Mouse (Mus musculus) limb, embryonic 10.5 days (tissue): ENCODE measurements around the gene Nutm1. TPM values are rescaled to one million over a fixed set of nuclear protein-coding genes. Genes with fewer than 3 reads are reported as not detected.

Experiments
- DNase-seq: peaks from one replicate; pipeline ENCODE4 v3.0.0-alpha.2; 2017; ENCODE audit warnings: low spot score
- H3K27ac ChIP-seq: fragments of 300-500 bp; sonication (generic); 2 replicates; pipeline ENCODE4 v1.5.1; 2016; ENCODE audit warnings: mild to moderate bottlenecking
- H3K27me3 ChIP-seq: fragments of 300-500 bp; sonication (generic); 2 replicates; pipeline ENCODE4 v1.6.1; 2016; ENCODE audit warnings: low read depth, mild to moderate bottlenecking; ENCODE audit not compliant: poor library complexity, severe bottlenecking
- H3K36me3 ChIP-seq: fragments of 300-500 bp; sonication (generic); 2 replicates; pipeline ENCODE4 v1.6.1; 2016; ENCODE audit warnings: mild to moderate bottlenecking, moderate library complexity
- H3K4me1 ChIP-seq: fragments of 300-500 bp; sonication (generic); 2 replicates; pipeline ENCODE4 v1.6.1; 2016
- H3K4me3 ChIP-seq: fragments of 300-500 bp; sonication (generic); 2 replicates; pipeline ENCODE4 v1.5.1; 2016; ENCODE audit warnings: mild to moderate bottlenecking, moderate library complexity
- H3K9me3 ChIP-seq: fragments of 300-500 bp; sonication (generic); replicated peaks from 2 replicates; pipeline ENCODE4 v1.6.1; 2016; ENCODE audit warnings: mild to moderate bottlenecking
- WGBS: fragments of 180-500 bp; shearing (Covaris S2); methylation state at CpG from one replicate; pipeline ENCODE4 v1.1.7; 2016; 5-methylcytosine and 5-hydroxymethylcytosine counted together
- polyA plus RNA-seq: library from polyadenylated mRNA; unstranded; fragments of >200 nt; fragmentation: Nextera tagmentation; extraction: Ambion mirVana; gene quantifications from 2 replicates; pipeline ENCODE4 v1.2.1, GENCODE M21; 2016

Gene Nutm1
- polyA plus RNA-seq, 1 experiment from 2014 or later, result 0.04 TPM

DNA sequence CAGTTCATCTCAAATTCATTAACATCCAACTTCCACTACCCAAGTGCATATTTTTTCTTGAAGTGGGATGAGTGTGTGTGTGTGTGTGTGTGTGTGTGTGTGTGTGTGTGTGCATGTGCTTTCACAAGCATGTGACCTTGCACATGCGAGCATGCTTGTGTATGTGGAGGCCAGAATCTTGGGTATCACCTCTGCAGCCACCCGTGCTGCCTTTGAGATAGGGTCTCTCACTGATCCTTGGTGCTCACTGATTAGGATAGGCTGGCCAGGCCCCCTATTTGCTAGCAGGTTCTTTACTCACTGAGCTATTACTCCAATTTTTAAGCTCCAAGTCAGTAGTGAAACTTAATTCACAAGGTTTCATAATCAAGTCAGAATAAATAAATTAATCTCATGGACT, 13.8 kb upstream of the Nutm1 start:
- WGBS, result 86% methylated on average over 2 of the region's 2 CpGs
- H3K36me3 ChIP-seq, result no peaks in the 10 kb centered on the region
- H3K9me3 ChIP-seq, result no peaks in the 10 kb centered on the region
- H3K27ac ChIP-seq, result no peak overlapping the region
- no peaks in the 10 kb centered on the region for H3K4me1 ChIP-seq
- DNase-seq, result no peak
- no peak overlapping the region for H3K4me3 ChIP-seq
- H3K27me3 ChIP-seq, result no peaks in the 10 kb centered on the region

DNA sequence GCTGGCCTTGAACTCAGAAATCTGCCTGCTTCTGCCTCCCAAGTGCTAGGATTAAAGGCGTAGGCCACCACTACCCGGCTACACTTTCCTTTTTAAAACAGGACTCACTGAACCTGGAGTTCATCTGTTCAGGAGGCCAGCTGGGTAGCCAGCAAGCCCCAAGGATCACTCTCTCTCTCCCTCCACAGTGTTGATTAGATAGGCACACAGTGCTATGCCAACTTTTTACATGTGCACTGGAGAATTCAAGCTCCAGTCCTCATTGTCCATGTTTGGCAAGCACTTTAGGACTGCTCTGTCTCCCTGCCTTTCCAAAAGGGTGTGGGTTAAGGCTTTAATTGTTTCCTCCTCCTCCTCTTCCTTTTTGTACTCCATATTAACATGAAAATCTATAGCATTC, 10.9 kb upstream of the Nutm1 start:
- Histone ChIP-seq H3K36me3 (no peaks in the 10 kb centered on the region), H3K4me1 (peaks cover 20% of the 10 kb centered on the region), H3K4me3 (no peak overlapping the region), H3K9me3 (no peaks in the 10 kb centered on the region), H3K27me3 (no peaks in the 10 kb centered on the region), H3K27ac (no peak overlapping the region)
- DNase-seq, result no peak
- WGBS, result 90% methylated on average over 2 of the region's 2 CpGs

DNA sequence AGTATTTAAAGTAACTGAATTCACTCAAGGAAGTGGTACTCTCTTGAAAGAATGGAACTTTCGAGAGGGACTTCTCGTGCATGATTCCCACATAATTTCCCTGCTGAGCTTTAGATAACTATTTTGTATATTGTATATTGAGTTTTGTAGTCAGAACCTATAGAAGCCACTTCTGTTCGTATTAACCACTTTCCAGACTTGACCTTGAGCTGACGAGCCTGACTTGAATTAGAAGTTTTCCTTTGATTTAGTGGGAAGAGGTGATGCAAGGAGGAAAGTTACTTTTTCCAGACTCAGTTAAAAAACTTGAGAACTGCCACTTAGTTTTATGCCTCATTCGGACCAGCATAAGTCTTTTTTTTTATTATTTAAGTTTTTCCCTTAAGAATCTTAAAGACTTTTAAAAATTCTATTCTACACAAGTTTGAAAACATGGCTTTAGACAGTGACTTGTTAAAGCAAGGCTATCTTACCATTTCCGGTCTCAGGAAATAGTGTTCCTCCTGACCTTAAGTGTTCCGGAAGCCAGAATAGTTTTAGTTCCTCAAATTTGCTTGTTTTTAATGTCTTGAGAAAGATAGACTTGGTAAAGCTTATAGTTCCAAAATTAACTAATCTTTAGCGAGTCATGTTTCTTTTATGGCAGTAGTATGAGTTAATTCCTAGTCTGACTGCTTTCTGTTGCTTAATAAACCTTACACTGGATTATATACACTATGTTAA, 8.6 kb upstream of the Nutm1 start:
- WGBS, result 86% methylated on average over 8 of the region's 8 CpGs
- H3K4me3 ChIP-seq, result no peak overlapping the region
- no peak for DNase-seq
- H3K9me3 ChIP-seq, result no peaks in the 10 kb centered on the region
- no peak overlapping the region for H3K27ac ChIP-seq
- H3K4me1 ChIP-seq, result peaks cover 26% of the 10 kb centered on the region
- peaks cover 4% of the 10 kb centered on the region; the same call in 1 of the 2 replicates for H3K36me3 ChIP-seq
- no peaks in the 10 kb centered on the region for H3K27me3 ChIP-seq

DNA sequence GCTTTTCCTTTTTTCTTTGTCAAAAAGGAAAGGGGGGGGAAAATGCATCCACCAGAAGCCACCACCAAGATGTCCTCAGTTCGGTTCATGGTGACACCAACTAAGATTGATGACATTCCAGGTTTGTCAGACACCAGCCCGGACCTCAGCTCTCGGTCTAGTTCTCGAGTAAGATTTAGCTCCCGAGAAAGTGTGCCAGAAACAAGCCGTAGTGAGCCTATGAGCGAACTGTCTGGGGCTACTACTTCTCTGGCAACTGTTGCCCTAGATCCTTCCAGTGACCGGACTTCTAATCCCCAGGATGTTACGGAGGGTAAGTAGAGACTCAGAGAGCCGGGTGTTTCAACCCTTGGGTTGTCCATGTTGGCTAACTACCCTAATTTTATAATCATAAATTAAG, 7.7 kb upstream of the Nutm1 start:
- Histone ChIP-seq H3K36me3 (peaks cover 4% of the 10 kb centered on the region; the same call in 1 of the 2 replicates), H3K4me1 (peaks cover 27% of the 10 kb centered on the region), H3K4me3 (peak overlapping the region; percentile 72), H3K27ac (no peak overlapping the region), H3K27me3 (no peaks in the 10 kb centered on the region), H3K9me3 (no peaks in the 10 kb centered on the region)
- no peak for DNase-seq
- WGBS, result 48% methylated on average over 10 of the region's 10 CpGs

DNA sequence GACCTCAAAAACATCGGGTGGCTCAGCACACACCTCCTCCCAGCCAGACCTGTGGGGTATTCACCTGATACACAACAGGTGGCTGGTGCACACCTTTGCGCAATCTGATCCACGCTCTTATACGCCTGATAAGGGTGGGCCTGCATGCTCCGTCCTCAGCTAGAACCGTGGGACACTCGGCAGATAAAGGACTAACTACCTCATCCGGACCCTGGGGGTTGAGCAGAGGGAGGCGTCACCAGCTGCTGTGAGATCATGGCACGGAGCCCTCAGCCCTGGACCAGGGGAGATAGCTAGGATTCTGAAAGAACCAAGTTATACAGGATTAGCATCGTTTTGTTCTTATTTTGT, 7.1 kb upstream of the Nutm1 start, which contains the start of gene Gm21985:
Gene Gm21985, plus strand, starts transcription at position 73 of the 351 bp plus-strand sequence.
- peaks cover 27% of the 10 kb centered on the region for H3K4me1 ChIP-seq
- DNase-seq, result no peak
- H3K4me3 ChIP-seq, result peak within 1 kb of the TSS; percentile 72
- no peaks in the 10 kb centered on the region for H3K27me3 ChIP-seq
- WGBS, result 2% methylated on average over 11 of the region's 11 CpGs
- peaks cover 4% of the 10 kb centered on the region; the same call in 1 of the 2 replicates for H3K36me3 ChIP-seq
- peak within 1 kb of the TSS; percentile 91 for H3K27ac ChIP-seq
- H3K9me3 ChIP-seq, result no peaks in the 10 kb centered on the region

DNA sequence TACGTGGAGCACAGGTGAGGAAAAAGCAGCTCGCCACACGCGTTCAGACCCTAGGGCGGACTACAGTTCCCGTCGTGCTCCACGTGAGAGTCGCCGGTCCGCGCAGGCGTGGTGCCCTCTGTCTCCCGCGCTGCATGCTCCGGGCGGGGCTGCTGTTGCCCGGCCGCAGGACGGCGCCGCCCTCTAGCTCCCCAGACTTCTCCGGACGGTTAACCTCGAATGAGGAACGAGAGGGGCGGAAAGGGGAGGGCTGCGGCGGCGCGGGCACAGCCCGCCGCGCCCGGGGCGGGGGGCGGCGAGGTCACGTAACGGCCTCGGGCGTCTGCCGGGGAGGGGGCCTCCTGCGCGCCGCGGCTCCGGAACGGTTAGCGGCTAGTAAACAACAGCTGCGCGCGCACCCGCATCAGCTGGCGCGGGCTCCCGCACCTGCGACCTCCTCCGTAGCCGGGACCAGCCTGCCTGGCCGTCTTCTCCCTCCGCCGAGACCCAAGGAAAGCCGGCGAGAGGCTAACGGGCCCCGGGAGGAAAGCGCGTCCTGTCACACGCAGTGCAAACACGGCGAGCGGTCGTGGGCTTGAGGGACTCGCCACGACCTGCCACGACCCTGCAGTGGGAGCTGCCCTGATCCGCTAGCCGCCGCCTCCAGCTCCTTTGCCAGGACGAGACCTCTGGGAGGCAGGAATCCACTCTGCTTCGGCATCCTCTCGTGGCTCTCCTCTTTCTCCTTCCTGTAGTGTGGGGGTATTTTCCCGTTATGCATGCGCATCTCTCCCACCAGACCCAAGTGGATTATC, 6.6 kb upstream of the Nutm1 start, which contains the start of gene Slc12a6:
Gene Slc12a6, plus strand, starts transcription at position 378 of the 794 bp plus-strand sequence.
- H3K9me3 ChIP-seq, result no peaks in the 10 kb centered on the region
- H3K27me3 ChIP-seq, result no peaks in the 10 kb centered on the region
- WGBS, result under 1% methylated on average over 83 of the region's 85 CpGs
- peaks cover 4% of the 10 kb centered on the region; the same call in 1 of the 2 replicates for H3K36me3 ChIP-seq
- peaks cover 27% of the 10 kb centered on the region for H3K4me1 ChIP-seq
- DNase-seq, result peak; percentile 94
- peak within 1 kb of the TSS; percentile 72 for H3K4me3 ChIP-seq
- peak within 1 kb of the TSS; percentile 91 for H3K27ac ChIP-seq

DNA sequence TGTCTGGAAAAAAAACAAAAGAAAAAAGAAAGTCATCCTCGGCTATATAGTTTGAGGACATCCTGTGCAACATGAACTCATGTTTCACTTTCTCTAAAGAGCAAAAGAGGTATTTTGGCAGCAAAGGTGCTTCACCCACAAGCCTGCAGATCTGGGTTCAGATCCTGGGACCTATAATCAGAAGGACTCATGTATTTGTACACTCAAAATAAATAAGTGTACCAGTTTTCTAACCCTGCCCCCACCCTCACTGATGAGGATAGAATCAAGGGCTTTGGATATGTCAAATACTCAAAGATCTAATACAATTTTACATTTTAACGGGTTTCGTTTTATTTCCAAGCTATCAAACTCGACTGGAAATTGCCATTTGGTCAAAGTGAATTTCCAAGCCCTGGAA, 5.3 kb upstream of the Nutm1 start:
- DNase-seq, result no peak
- Histone ChIP-seq H3K27me3 (no peaks in the 10 kb centered on the region), H3K4me3 (no peak overlapping the region), H3K9me3 (no peaks in the 10 kb centered on the region), H3K27ac (no peak overlapping the region), H3K36me3 (peaks cover 4% of the 10 kb centered on the region; the same call in 1 of the 2 replicates), H3K4me1 (peaks cover 27% of the 10 kb centered on the region)
- WGBS, result 85% methylated on average over 4 of the region's 4 CpGs

DNA sequence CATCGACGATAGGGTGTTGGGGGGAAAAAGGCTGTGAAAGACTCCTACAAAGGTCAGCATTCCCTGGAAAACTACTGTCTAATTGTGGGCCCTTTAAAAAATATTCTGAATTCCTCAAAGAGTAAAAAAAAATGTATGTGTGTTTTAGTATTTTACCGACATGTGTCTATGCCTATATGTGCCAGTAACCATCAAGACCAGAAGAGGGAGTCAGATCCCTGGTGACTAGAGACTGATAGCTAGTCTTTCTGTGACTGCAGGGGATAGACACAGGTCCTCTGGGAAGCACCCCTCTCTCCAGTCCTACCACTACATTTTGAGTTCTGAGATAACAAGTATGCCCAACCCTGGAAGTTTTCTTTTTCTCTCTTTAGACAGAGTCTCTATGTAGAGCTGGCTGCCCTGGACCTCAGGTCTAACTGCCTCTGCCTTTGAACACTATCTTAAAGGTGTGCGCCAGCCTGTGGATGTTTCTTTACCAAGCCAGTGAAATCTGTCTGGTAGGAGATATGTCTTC, 3.7 kb upstream of the Nutm1 start:
- no peak for DNase-seq
- whole genome bisulfite sequencing, result 39% methylated on average over 4 of the region's 4 CpGs
- Histone ChIP-seq H3K27ac (peak overlapping the region; percentile 86; the same call in 1 of the 2 replicates), H3K27me3 (no peaks in the 10 kb centered on the region), H3K36me3 (peaks cover 4% of the 10 kb centered on the region; the same call in 1 of the 2 replicates), H3K9me3 (no peaks in the 10 kb centered on the region), H3K4me1 (peaks cover 27% of the 10 kb centered on the region), H3K4me3 (peak overlapping the region; percentile 70)

DNA sequence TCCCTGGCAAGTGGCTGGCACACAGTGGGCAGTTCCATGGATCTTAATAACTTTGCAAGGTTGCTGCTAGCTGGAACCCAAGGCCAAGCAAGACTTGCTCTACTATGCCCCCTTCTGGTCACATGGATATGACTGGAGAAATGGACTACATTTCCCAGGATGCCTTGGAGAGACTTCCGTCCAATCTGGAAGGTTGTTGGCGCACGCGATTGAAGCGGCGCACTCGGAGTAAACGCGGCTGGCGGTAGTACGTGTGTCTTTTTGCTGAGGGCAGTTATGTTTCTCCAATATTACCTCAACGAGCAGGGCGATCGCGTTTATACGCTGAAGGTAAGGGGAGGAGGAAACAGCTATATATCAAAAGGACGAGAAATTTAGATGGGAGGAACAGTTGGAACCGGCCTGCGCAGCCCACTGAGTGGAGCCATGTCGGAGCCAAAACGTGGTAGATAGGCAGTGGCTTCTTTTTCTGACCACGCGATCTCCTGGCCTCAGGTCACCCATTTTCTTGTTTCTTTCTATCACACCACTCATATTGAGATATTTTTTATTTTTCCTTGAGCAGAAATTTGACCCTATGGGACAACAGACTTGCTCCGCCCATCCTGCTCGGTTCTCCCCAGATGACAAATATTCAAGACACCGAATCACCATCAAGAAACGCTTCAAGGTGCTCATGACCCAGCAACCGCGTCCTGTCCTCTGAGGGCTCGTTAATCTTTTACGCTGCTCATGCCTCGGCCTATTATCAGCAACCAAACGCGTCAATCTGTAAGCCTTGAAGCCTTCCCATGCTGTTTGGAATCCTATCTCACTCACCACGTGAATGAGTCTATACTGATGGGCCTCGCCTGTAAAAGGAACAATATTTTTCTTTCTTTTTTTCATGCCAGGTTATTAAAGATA, 2.9 kb upstream of the Nutm1 start, which contains the start of gene Nop10:
Gene Nop10, plus strand, starts transcription at position 179 of the 906 bp plus-strand sequence.
- peak within 1 kb of the TSS; percentile 70 for H3K4me3 ChIP-seq
- H3K36me3 ChIP-seq, result peaks cover 4% of the 10 kb centered on the region; the same call in 1 of the 2 replicates
- H3K4me1 ChIP-seq, result peaks cover 22% of the 10 kb centered on the region
- under 1% methylated on average over 36 of the region's 36 CpGs for WGBS
- no peaks in the 10 kb centered on the region for H3K27me3 ChIP-seq
- H3K27ac ChIP-seq, result peak within 1 kb of the TSS; percentile 86
- peak; percentile 82 for DNase-seq
- H3K9me3 ChIP-seq, result no peaks in the 10 kb centered on the region

DNA sequence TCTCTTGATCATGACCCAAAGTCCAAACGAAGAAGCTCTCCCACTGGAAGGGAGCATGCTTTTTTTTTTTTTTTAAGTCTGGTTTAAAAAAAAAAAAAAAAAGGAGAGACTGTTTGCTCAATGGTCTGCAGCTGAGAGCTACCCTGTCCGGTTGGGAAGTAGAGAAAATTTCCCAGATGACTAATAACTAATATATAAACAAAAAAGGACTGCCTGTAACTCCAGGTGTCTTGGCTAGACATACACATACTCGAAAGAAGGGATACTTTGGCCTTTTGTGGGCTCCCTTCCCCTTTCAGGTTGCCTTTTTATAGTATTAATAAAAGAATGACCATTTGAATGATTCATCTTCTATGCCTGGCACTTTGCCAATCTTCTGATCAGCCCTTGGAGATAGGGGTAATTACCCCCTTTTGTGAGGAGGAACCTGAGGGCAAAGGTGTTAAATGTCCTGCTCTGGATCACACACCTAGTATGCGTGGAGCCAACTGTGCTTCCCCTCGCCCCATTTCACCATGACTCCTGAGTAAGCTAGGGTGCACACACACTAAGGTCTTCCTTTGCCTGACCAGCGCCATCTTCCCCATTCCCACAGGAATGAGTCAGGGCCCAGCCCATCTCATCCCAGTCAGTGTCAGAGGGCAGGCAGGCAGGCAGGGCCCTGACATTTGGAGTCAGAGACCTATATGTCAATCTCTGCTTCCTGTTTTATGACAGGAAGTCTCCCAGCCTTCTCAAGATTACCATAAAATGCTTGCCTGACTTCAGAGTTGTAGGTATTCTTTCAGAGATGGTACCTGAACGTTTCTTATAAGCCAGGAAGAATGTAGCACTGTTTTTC, 4.2 kb downstream of the Nutm1 start:
- Histone ChIP-seq H3K4me1 (peaks cover 3% of the 10 kb centered on the region; the same call in 1 of the 2 replicates), H3K27me3 (no peaks in the 10 kb centered on the region), H3K36me3 (no peaks in the 10 kb centered on the region), H3K27ac (no peak overlapping the region), H3K4me3 (no peak overlapping the region), H3K9me3 (no peaks in the 10 kb centered on the region)
- 81% methylated on average over 7 of the region's 7 CpGs for WGBS
- DNase-seq, result no peak

DNA sequence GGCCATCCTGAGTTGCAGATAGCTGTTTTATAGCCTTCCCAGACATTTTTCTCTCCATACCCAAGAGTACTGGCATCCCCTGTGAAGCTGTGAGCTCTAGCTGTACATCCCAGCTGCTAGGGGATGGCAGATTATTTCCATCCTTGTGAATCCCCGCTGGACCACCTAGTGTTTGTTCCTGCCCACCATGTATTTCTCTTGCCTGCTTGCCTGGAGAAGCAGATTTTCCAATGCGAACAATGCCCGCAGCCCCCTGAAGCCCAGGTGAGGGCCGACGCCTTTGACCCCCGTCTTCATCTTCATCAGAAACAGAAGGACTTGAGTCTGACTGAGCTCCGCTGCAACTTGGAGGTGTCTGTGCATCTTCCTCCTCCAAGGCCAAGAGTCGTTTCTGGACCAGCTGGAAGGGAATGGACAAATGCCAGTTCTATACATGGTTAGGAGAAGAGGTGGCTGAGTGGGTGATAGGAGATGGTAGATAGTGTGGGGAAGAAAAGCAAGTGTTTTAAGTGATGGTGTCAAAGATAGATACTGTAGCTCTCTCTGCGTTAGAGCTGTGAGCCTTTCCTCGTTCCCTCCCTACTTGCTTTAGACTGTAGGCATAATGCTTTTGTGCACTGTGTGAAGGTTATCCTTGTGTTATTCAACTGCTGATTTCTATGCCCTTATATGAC, 9.2 kb downstream of the Nutm1 start:
- no peaks in the 10 kb centered on the region for H3K27me3 ChIP-seq
- DNase-seq, result no peak
- H3K4me3 ChIP-seq, result no peak overlapping the region
- peaks cover 3% of the 10 kb centered on the region; the same call in 1 of the 2 replicates for H3K4me1 ChIP-seq
- no peak overlapping the region for H3K27ac ChIP-seq
- H3K9me3 ChIP-seq, result no peaks in the 10 kb centered on the region
- peaks cover 19% of the 10 kb centered on the region for H3K36me3 ChIP-seq
- WGBS, result 92% methylated on average over 10 of the region's 10 CpGs
